Mouse (Mus musculus): ENCODE data around the gene Tst. TPM values are rescaled to one million over a fixed set of nuclear protein-coding genes. Genes with fewer than 3 reads are reported as not detected.

Gene Tst
- polyA plus RNA-seq, 1 experiment from 2014 or later, result 43.5 TPM

DNA sequence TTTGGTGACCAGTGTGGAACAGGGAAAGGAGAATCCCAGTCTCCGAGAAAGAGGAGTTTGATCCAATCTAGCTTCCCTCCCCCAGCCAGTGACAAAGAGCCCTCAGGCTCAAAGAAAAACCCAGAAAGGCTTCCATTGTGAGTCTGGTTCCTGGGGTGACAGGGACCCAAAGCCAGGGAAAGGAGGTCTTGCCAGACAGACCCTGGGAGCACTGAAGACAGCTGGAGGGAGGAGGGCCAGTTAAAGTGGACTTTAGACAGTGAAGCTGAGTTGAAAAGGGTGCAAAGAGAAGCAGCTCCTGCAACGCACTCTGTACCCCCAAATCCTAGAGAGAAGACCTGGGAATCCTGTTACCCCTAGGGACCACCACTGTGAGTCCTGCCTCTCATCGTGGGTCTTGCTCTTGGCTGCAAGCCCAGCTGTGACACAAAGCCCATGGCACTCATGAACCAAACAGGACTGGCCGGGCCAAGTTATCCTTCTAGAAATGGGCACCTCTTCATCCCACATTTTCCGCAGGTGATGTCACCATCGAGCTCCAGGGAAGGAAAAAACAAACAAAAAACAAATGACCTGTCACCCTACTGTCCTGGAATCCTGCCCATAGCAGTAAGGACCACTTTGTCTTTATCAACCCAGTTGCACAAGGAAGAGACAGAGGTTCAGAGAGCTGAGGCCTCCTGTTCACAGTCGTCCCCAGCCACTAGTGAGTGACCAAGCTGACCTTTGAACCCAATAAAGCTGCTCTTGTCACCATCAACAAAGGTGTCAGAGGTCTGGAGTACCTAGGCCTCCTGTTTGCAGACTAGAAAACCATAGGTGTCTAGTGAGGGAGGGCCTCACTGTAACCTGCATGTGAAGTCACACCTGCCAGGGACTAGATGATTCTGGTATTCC lies 21.2 kb downstream of the Tst start:
- 52% methylated on average over 7 of the region's 7 CpGs for WGBS
- no peak overlapping the region for H3K9ac ChIP-seq (ENCODE audit: low read depth, low read length)
- ATAC-seq, result peak; percentile 85

DNA sequence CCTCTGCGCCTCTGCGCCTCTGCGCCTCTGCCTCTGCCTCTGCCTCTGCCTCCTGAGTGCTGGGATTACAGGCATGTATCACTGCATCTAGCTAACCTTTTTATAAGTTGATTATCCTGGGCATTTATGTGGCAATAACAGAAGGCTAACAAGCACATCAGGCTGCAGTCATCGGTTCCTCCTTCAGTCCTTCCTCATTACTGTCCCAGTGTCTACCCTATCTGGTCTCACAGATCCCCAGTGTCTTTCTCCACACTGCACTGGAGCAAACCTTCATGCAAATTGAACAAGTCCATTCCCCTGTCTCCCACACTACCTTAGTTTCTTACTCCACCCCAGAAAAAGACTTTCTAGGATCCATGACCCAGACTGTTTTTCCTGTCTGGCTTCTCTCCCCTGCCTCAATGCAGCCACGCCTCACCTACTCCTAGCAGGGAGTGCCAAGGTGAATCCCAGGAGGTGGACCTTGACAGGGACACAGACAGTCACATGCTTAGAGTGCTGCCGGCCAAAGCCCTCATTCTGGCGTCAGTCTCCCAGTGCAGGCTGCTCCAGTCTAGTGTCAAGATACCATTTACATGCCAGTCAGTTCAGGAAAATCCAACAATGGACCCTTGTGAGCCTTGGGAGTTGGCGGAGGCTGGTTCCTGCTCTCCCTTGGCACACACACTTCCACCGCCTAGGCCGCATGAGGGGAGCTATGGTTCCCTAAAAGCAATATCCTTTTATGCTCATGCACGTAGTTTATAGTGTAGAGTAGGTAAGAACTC lies 22.1 kb downstream of the Tst start:
- no peaks in the 10 kb centered on the region for H3K4me1 ChIP-seq (ENCODE audit: control insufficient read depth, insufficient read depth, low read depth, low read length)
- no peak overlapping the region for H3K4me3 ChIP-seq (ENCODE audit: low read length)
- H3K9ac ChIP-seq (ENCODE audit: low read depth, low read length), result no peak overlapping the region
- no peaks in the 10 kb centered on the region for H3K27me3 ChIP-seq (replicated peaks; ENCODE audit: control insufficient read depth, insufficient read depth, low read length)
- 68% methylated on average over 11 of the region's 11 CpGs for WGBS
- no peaks in the 10 kb centered on the region; the same call in 1 of the 2 replicates for H3K9me3 ChIP-seq (ENCODE audit: control insufficient read depth, low read length)
- H3K4me2 ChIP-seq (ENCODE audit: low read length), result no peak overlapping the region
- peak; percentile 94 for ATAC-seq
- H3K36me3 ChIP-seq (ENCODE audit: control insufficient read depth, insufficient read depth, low read length), result no peaks in the 10 kb centered on the region
- H3K27ac ChIP-seq (ENCODE audit: low read depth, low read length), result peak overlapping the region; percentile 76

More for the DNA sequence above, 21.2 kb downstream of the Tst start:
- H3K36me3 ChIP-seq (ENCODE audit: control insufficient read depth, insufficient read depth, low read length), result no peaks in the 10 kb centered on the region
- H3K4me1 ChIP-seq (ENCODE audit: control insufficient read depth, insufficient read depth, low read depth, low read length), result no peaks in the 10 kb centered on the region
- H3K4me3 ChIP-seq (ENCODE audit: low read length), result no peak overlapping the region
- no peaks in the 10 kb centered on the region for H3K9me3 ChIP-seq (ENCODE audit: control insufficient read depth, low read length)
- no peaks in the 10 kb centered on the region for H3K27me3 ChIP-seq (replicated peaks; ENCODE audit: control insufficient read depth, insufficient read depth, low read length)
- H3K4me2 ChIP-seq (ENCODE audit: low read length), result no peak overlapping the region
- peak overlapping the region; percentile 72 for H3K27ac ChIP-seq (ENCODE audit: low read depth, low read length)

DNA sequence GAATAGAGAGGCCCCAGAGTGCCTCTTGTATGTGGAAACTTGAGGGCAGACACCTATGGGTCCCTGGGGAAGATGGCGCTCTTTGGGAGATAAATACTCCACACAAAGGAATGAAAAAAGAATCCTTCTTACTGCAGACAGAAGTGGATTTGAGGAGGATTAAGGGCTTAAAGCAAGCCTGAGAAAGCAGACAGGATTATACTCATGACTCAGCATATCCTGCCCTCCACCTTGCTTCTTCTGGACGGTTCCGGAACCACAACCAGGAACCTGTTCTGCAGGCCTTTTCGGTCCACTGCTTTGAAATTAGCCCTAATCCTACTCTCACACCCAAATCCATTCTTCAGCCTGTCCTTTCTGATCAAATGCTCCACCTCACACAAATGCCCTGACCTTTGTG lies 23.6 kb downstream of the Tst start:
- Histone ChIP-seq H3K27ac (ENCODE audit: low read depth, low read length) (no peak overlapping the region), H3K4me1 (ENCODE audit: control insufficient read depth, insufficient read depth, low read depth, low read length) (no peaks in the 10 kb centered on the region), H3K9ac (ENCODE audit: low read depth, low read length) (no peak overlapping the region), H3K27me3 (replicated peaks; ENCODE audit: control insufficient read depth, insufficient read depth, low read length) (no peaks in the 10 kb centered on the region), H3K4me2 (ENCODE audit: low read length) (no peak overlapping the region), H3K9me3 (ENCODE audit: control insufficient read depth, low read length) (no peaks in the 10 kb centered on the region; the same call in 1 of the 2 replicates), H3K36me3 (ENCODE audit: control insufficient read depth, insufficient read depth, low read length) (no peaks in the 10 kb centered on the region), H3K4me3 (ENCODE audit: low read length) (no peak overlapping the region)
- 95% methylated on average over 4 of the region's 4 CpGs for WGBS
- ATAC-seq, result no peak

DNA sequence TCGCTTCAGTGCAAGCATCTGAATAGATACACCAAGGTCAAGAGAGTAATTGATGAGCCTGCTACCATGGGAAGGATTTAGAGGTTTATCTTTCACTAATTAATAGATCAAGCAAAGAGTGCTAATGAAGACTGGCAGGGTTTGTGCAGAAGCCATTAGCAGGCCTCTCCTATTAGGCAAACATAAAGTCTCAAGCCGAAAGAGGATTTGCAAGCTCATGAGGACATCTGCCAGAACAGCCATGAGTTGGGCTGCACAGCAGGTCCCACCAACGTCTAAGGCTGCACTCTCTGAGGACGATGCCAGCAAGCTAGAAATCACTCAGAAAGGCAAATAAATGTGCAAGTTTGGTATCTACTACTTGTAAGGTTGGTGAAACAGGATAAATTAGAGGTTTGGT lies 25.0 kb downstream of the Tst start:
- no peaks in the 10 kb centered on the region for H3K27me3 ChIP-seq (replicated peaks; ENCODE audit: control insufficient read depth, insufficient read depth, low read length)
- no peak overlapping the region for H3K27ac ChIP-seq (ENCODE audit: low read depth, low read length)
- no peak overlapping the region for H3K4me2 ChIP-seq (ENCODE audit: low read length)
- no peak for ATAC-seq
- H3K9me3 ChIP-seq (ENCODE audit: control insufficient read depth, low read length), result no peaks in the 10 kb centered on the region; the same call in 1 of the 2 replicates
- no peak overlapping the region for H3K9ac ChIP-seq (ENCODE audit: low read depth, low read length)
- 63% methylated on average over 4 of the region's 4 CpGs for WGBS
- H3K4me1 ChIP-seq (ENCODE audit: control insufficient read depth, insufficient read depth, low read depth, low read length), result no peaks in the 10 kb centered on the region
- H3K36me3 ChIP-seq (ENCODE audit: control insufficient read depth, insufficient read depth, low read length), result no peaks in the 10 kb centered on the region
- H3K4me3 ChIP-seq (ENCODE audit: low read length), result no peak overlapping the region

DNA sequence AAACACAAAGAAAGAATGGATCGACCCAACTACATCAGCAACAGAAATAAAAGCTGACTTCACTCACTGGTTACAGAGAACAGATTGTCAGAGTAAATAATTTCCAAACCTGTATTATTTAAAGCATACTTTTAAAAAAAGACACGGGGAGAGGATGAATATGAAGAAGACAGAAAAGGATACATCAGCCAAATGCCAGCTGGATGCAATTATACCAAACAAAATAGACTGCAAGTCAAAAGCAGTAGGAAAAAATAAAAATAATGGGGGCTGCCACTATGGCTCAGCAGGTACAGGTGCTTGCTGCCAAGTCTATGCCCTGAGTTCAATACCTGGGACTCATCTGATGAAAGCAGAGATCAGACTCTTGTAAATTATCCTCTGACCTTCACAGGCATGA lies 25.5 kb downstream of the Tst start:
- Histone ChIP-seq H3K4me1 (ENCODE audit: control insufficient read depth, insufficient read depth, low read depth, low read length) (no peaks in the 10 kb centered on the region), H3K4me3 (ENCODE audit: low read length) (no peak overlapping the region), H3K36me3 (ENCODE audit: control insufficient read depth, insufficient read depth, low read length) (no peaks in the 10 kb centered on the region), H3K9me3 (ENCODE audit: control insufficient read depth, low read length) (no peaks in the 10 kb centered on the region; the same call in 1 of the 2 replicates), H3K9ac (ENCODE audit: low read depth, low read length) (no peak overlapping the region), H3K4me2 (ENCODE audit: low read length) (no peak overlapping the region), H3K27ac (ENCODE audit: low read depth, low read length) (no peak overlapping the region), H3K27me3 (replicated peaks; ENCODE audit: control insufficient read depth, insufficient read depth, low read length) (no peaks in the 10 kb centered on the region)
- no peak for ATAC-seq
- 83% methylated on average over 2 of the region's 2 CpGs for WGBS

DNA sequence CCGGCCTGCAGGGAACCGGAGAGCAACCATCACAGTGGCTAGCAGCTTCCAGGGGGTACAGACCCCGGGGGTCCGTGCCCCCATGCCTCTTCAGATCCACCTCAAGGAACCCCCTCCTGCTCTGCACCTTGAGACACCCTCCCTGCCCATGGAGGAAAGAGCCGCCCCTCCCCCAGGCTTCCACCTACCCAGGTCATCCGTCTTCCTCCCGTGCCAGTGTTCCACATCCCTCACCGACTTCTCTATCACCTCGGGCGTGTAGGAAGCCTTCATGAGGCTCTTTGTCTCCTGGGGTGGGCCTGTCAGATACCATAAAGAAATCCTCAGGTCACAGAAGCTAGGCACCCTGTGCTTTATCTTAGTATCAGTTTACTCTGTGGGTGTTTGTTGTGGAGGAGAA lies 27.2 kb downstream of the Tst start:
- no peaks in the 10 kb centered on the region for H3K4me1 ChIP-seq (ENCODE audit: control insufficient read depth, insufficient read depth, low read depth, low read length)

DNA sequence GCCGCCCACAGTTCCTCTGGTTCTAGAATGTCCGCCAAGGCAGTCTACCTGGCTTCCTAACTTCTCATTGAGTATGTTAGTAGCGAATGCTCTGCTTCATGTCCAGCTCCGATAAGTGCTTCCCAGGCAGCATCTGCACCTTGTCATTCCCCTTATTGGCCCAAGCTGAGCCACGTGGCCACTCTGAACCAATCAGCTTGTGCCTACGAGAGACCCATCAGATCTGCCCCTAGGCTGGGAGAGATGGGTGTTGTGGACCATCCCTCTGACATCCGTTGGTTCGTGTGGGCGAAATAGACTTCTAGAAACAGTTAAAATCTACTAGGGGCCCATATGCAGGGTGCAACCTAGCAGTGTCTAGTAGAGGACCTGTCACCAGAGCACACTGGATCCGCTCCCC lies 27.8 kb downstream of the Tst start:
- 91% methylated on average over 10 of the region's 10 CpGs for WGBS
- no peaks in the 10 kb centered on the region for H3K4me1 ChIP-seq (ENCODE audit: control insufficient read depth, insufficient read depth, low read depth, low read length)
- no peak for ATAC-seq
- no peak overlapping the region for H3K27ac ChIP-seq (ENCODE audit: low read depth, low read length)
- no peaks in the 10 kb centered on the region for H3K27me3 ChIP-seq (replicated peaks; ENCODE audit: control insufficient read depth, insufficient read depth, low read length)
- H3K4me3 ChIP-seq (ENCODE audit: low read length), result no peak overlapping the region
- H3K9me3 ChIP-seq (ENCODE audit: control insufficient read depth, low read length), result no peaks in the 10 kb centered on the region; the same call in 1 of the 2 replicates
- no peak overlapping the region for H3K9ac ChIP-seq (ENCODE audit: low read depth, low read length)
- H3K36me3 ChIP-seq (ENCODE audit: control insufficient read depth, insufficient read depth, low read length), result no peaks in the 10 kb centered on the region
- no peak overlapping the region for H3K4me2 ChIP-seq (ENCODE audit: low read length)

More for the DNA sequence above, 27.2 kb downstream of the Tst start:
- Histone ChIP-seq H3K4me3 (ENCODE audit: low read length) (no peak overlapping the region), H3K9ac (ENCODE audit: low read depth, low read length) (no peak overlapping the region), H3K9me3 (ENCODE audit: control insufficient read depth, low read length) (no peaks in the 10 kb centered on the region; the same call in 1 of the 2 replicates), H3K27me3 (replicated peaks; ENCODE audit: control insufficient read depth, insufficient read depth, low read length) (no peaks in the 10 kb centered on the region), H3K27ac (ENCODE audit: low read depth, low read length) (no peak overlapping the region), H3K4me2 (ENCODE audit: low read length) (no peak overlapping the region), H3K36me3 (ENCODE audit: control insufficient read depth, insufficient read depth, low read length) (no peaks in the 10 kb centered on the region)
- 86% methylated on average over 10 of the region's 10 CpGs for WGBS
- ATAC-seq, result no peak

DNA sequence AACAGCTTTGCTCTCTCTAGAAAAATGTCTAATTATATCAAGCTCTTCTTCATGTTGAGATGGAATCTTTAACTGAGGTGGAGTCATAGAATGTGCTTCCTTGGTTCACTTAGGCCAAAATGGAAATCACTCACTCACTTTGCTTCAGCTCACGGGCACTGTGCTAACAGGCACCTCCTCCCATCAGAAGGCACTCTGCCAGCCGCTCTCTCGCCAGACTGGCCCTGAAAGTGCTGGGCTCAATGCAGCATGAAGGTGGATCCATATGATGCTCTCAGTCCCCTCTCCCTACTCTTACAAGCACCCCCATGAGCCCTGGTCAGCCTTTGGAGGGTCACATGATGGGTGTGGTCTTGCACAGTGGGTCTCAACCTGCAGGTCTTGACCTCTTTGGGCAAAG lies 31.5 kb downstream of the Tst start:
- Histone ChIP-seq H3K27me3 (replicated peaks; ENCODE audit: control insufficient read depth, insufficient read depth, low read length) (no peaks in the 10 kb centered on the region), H3K9me3 (ENCODE audit: control insufficient read depth, low read length) (no peaks in the 10 kb centered on the region; the same call in 1 of the 2 replicates), H3K4me2 (ENCODE audit: low read length) (no peak overlapping the region), H3K4me3 (ENCODE audit: low read length) (no peak overlapping the region), H3K36me3 (ENCODE audit: control insufficient read depth, insufficient read depth, low read length) (no peaks in the 10 kb centered on the region), H3K4me1 (ENCODE audit: control insufficient read depth, insufficient read depth, low read depth, low read length) (no peaks in the 10 kb centered on the region), H3K9ac (ENCODE audit: low read depth, low read length) (no peak overlapping the region), H3K27ac (ENCODE audit: low read depth, low read length) (0 out of 2 replicates have a peak overlapping the region, but pooled peaks have one; percentile 24)
- WGBS, result 55% methylated on average over 3 of the region's 3 CpGs
- no peak for ATAC-seq

DNA sequence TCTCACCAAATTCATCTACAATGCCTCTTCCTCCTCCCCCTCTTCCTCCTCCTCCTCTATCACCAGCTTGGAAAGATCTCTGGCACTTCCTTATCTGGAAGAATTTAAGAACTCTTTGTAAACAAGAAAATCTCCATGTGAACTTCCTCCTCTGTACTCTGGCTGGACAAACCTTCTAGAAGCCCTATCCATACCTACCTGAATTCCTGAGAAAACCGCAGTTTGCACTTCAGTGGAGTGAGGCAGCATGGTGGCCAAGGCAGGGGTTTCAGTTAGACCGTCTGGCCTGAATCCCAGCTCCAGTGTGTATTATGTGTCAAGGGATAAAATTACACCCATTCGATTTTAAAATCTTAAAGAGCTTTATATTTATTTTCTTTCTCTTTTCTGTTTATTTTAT lies 32.9 kb downstream of the Tst start:
- no peak overlapping the region for H3K4me2 ChIP-seq (ENCODE audit: low read length)
- H3K4me1 ChIP-seq (ENCODE audit: control insufficient read depth, insufficient read depth, low read depth, low read length), result no peaks in the 10 kb centered on the region
- WGBS, result 80% methylated on average over 3 of the region's 3 CpGs
- no peak overlapping the region for H3K27ac ChIP-seq (ENCODE audit: low read depth, low read length)
- H3K9me3 ChIP-seq (ENCODE audit: control insufficient read depth, low read length), result no peaks in the 10 kb centered on the region
- ATAC-seq, result no peak
- H3K4me3 ChIP-seq (ENCODE audit: low read length), result no peak overlapping the region
- H3K36me3 ChIP-seq (ENCODE audit: control insufficient read depth, insufficient read depth, low read length), result no peaks in the 10 kb centered on the region
- H3K27me3 ChIP-seq (replicated peaks; ENCODE audit: control insufficient read depth, insufficient read depth, low read length), result no peaks in the 10 kb centered on the region
- no peak overlapping the region for H3K9ac ChIP-seq (ENCODE audit: low read depth, low read length)

Data from hindbrain, embryonic 16.5 days (tissue).